Mouse (Mus musculus): ENCODE measurements around the gene Vmn1r158.
"Not testable (repeated sequence)": the region's sequence is repeated elsewhere in the genome, so short reads cannot be mapped to it uniquely, and the experiment has no call there.

Vmn1r158 gene

GRCm38 (mm10) chr7:22790682-22791081, at the start of gene Vmn1r158:
Gene Vmn1r158, minus strand, starts transcription at chr7:22790782.
- not testable (repeated sequence) for DNase-seq (ENCODE audit: low spot score in 2 of 2)

DNA sequence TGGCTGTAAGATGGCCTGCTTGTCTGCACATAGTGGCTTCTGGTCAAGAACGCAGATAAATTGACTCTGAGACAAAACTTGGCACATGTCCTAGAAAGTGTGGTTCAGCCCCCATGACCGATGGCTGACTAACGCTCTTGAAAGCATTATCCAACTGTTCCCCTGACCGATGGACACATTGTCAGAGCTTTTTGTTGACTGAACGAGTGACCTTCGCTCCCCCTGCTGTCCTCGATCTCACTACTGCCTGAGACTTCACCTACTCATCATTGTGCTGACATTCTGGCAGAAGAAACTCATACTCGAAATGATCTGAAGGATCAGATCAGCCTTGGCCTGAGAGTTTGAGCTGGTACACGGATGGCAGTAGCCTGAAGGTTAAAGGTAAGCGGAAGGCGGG, 14.6 kb downstream of the Vmn1r158 start:
- not testable (repeated sequence) for DNase-seq (ENCODE audit: low spot score in 2 of 2)

GRCm38 (mm10) chr7:22761397-22761796, 29.2 kb downstream of the Vmn1r158 start, which contains the start of gene Vmn1r157:
Gene Vmn1r157, plus strand, starts transcription at chr7:22761697.
- DNase-seq (ENCODE audit: low spot score in 2 of 2), result not testable (repeated sequence)
